Mouse (Mus musculus): ENCODE data around the gene Gm45623. TPM values are rescaled to one million over a fixed set of nuclear protein-coding genes. Genes with fewer than 3 reads are reported as not detected.

Gm45623 gene
- polyA plus RNA-seq, 1 experiment from 2014 or later, result 1.9 TPM

Other genes with a start within 250 kb of the Gm45623 start
- gene Fbxl21, start 231.4 kb downstream of the Gm45623 start, polyA plus RNA-seq (2015; fragmentation: Nextera tagmentation; extraction: Ambion mirVana), result 1.6 and 1.9 TPM in 2 replicates
- 2.6 and 5.8 TPM in 2 replicates for gene Lect2, start 205.3 kb downstream of the Gm45623 start, polyA plus RNA-seq (2015; fragmentation: Nextera tagmentation; extraction: Ambion mirVana)
- 180 and 191 TPM in 2 replicates for gene Tgfbi, start 144.3 kb downstream of the Gm45623 start, polyA plus RNA-seq (2015; fragmentation: Nextera tagmentation; extraction: Ambion mirVana)
- gene Smad5, start 50.8 kb downstream of the Gm45623 start, polyA plus RNA-seq (2015; fragmentation: Nextera tagmentation; extraction: Ambion mirVana), result 26.7 and 27.8 TPM in 2 replicates
- 0.31 and 0.32 TPM in 2 replicates for gene Trpc7, start 142.2 kb upstream of the Gm45623 start, polyA plus RNA-seq (2015; fragmentation: Nextera tagmentation; extraction: Ambion mirVana)

Data from stomach, embryonic 16.5 days (tissue).